Mouse (Mus musculus): Measurements from ENCODE around the gene Slc17a7.
A peak's percentile ranks its signal among the peaks of the same experiment; 100 is the strongest.
"Not testable (repeated sequence)": the region's sequence is repeated elsewhere in the genome, so short reads cannot be mapped to it uniquely, and the experiment has no call there.

The Slc17a7 gene

DNA sequence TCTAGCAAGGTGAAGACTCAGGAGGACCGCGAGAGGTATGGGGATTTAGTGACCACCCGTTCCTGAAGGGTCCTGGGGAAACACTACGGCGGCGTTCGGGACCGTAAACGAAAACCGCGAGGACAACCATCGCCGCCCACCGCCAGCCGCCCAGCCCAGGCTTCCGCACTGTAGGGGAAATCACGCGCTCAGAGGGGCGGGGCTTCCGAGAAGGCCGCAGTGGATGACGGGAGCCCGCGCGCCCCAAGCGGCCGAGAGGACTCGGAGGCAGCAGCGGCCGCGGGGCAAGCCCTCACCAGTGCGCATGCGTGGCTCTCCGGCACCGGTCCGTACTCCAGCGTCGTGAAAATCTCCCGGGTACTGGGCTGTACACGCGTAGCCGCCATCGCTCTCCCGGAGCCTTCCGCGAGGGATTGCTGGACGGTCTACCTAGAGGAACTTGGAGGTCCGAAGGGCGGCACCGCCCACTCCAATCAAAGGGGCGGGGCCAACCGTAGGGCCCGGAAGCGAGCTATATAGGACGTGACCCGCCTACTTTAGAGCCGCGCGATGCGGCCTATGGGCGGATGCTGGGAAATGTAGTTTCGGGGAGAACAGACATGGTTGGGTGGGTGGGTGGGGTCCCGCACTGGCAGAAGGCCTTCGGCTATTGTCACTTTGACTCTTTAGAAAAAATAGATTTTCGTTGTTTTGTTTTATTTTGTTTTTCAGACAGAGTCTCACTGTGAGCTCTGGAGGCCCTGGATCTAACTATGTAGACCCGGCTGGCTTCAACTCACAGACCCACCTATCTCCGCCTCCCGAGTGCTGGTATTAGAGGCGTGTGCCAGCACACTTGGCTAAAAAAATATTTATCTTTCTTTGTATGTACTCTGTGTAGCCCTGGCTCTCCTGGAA lies 9.4 kb upstream of the Slc17a7 start, which contains the start of the genes Pih1d1 and Aldh16a1:
Gene Pih1d1 (plus strand): TSS at position 208 of the 897 bp plus-strand sequence.
Gene Aldh16a1 (minus strand): TSS at position 489 of the 897 bp plus-strand sequence.
- peak; percentile 95 for DNase-seq (ENCODE audit: low read depth)

DNA sequence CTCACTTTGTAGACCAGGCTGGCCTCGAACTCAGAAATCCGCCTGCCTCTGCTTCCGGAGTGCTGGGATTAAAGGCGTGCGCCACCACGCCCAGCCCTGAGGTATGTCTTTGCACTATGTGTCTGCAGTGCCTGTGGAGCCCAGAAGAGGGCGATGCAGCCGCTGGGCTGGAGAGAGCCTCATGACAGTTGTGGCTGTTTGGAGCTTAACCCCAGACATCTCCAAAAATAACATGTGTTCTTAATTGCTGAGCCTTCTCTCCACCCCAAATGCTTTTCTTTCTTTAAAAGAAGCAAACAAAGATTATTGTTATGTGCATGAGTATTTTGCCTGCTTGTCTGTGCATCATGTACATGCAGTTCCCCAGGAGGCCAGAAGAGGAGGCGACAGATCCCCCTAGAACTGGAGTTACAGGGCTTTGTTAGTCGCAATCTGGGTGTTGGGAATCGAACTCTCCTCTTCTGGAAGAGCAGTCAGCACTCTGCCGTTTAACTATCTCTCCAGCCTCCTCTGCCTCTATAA lies 8.7 kb upstream of the Slc17a7 start:
- no peak for DNase-seq (ENCODE audit: low read depth)

GRCm38 (mm10) chr7:45155590-45155989 lies 8.2 kb upstream of the Slc17a7 start:
- no peak for DNase-seq (ENCODE audit: low read depth)

- no peak for DNase-seq (ENCODE audit: low read depth)
These were observed 7.5 kb upstream of the Slc17a7 start for GRCm38 (mm10) chr7:45156206-45156605.

- DNase-seq (ENCODE audit: low read depth), result no peak
These were observed 6.3 kb upstream of the Slc17a7 start for GRCm38 (mm10) chr7:45157459-45157858.

DNA sequence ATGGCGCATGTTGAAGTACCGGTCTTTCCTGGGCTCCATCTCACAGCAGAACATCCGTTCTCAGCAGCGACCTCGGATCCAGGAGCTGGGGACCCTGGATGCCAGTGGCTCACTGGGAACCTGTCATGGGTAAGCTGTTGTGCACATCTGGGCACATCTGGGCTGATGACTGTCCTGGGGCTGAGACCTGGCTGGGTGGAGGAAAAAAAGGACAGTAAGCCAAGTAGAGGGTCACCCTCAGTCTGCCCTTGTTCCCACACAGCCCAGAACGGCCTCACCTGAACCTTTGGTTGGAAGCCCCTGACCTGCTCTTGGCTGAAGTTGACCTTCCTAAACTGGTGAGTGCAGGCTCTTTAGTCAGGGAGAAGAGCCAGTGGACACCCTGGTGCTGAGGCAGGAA lies 4.8 kb upstream of the Slc17a7 start:
- no peak for DNase-seq (ENCODE audit: low read depth)

GRCm38 (mm10) chr7:45160316-45160800 lies 3.4 kb upstream of the Slc17a7 start:
- no peak for DNase-seq (ENCODE audit: low read depth)

- DNase-seq (ENCODE audit: low read depth), result no peak
These were observed 2.9 kb upstream of the Slc17a7 start for GRCm38 (mm10) chr7:45160866-45161265.

DNA sequence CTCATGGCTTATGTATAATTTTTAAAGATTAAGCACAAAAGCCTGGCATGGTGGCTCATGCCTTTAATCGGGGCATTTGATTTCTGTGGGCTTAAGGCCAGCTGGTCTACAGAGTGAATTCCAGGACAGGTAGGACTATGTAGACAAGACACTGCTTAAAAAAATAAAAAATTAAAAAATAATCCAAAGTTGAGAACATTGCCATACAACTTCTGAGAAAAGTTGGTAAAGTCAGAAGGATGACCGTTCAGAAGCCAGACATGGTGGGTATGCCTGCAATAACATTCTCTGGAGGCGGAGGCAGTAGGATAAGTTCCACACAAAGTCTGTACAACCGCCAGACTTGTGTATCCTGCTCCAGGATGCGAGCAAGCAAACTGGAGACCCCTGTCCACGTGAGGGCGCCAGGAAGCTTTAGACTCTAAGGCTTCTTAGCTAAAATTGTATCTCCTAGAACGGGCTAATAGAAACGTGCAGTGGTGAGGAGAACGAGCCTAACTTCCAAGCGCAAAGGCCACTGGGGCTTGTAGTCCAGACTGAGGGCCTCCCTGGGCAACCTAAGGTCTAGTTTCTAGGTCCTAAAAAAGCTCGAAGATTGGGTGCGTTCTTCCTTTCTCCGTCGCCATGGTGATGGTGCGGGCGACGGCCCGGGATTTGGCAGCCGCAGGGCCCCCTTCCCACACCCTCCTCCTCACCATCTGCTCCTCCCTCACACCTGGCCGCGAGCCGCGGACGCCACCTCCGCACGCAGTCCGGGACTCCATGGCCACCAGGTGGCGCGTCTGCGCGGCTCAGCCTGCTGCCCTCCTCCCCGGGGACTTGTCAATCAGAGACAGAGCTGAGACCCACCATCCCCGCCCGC lies 1.9 kb upstream of the Slc17a7 start:
- DNase-seq (ENCODE audit: low read depth), result peak; percentile 78

- DNase-seq (ENCODE audit: low read depth), result no peak
These were observed 1.2 kb upstream of the Slc17a7 start for GRCm38 (mm10) chr7:45162551-45162950.

DNA sequence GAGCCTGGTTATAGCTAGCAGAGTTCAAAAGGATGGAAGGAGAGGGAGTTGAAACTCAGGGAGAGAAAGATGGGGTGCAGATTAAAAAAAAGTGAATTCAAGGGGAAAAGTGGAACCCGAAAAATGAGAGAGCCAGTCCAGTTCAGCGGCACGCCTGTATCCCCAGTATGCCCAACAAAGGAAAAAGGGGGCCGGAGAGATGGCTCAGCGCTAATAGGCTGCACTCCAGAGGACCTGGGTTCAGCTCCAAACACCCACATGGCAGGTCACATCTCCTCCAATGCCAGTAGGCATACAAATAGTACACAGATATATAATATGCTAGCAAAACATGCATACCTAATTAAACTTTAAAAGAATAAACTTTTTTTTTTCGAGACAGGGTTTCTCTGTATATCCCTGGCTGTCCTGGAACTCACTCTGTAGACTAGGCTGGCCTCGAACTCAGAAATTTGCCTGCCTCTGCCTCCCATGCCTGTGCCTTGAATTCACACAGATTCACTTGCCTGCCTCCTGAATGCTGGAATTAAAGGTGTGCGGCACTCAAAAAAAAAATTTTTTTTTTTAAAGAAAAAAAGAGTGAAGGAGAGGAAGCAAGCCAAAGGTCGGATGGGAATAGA lies 643 bp upstream of the Slc17a7 start:
- DNase-seq (ENCODE audit: low read depth), result no peak

DNA sequence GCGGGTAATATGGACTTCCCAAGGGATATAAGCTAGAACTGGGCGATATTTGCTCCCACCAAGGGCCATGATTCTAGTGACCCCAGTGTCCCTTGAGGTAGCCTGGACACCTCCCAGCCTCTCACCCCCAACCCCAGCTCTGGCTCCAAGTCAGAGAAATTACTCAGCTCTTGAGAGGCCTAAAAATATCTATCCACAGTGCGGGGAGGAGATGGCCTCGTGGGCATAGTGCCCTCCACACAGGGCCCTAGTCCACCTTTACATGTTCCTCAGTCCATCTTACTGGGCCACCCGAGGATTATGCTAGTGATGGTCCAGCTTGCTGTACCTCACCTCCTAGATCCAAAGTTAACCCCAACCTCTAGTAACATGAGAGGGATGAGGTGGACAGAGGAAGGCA lies 1.1 kb downstream of the Slc17a7 start:
- no peak for DNase-seq (ENCODE audit: low read depth)

- DNase-seq (ENCODE audit: low read depth), result no peak
These were observed 2.0 kb downstream of the Slc17a7 start for GRCm38 (mm10) chr7:45165701-45166100.

DNA sequence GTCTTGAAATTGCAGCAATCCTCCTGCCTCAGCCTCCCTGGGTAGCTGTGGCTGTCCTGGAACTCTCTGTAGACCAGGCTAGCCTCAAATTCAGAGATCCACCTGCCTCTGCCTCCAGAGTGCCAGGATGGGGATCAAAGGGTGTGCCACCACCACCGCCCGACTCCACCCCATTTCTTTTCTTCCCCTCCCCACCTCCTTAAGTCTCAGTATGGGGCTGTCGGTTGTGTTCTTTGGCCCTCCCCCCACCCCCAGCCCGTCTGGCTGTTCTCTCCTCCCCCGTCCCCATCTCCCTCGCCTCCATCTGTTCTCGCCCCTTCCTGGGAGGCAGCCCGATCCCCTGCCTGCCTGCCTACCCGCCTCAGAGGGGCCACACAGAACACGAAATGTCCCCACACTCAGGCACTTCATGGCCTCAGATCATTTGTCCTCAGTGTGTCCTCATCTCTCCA lies 3.2 kb downstream of the Slc17a7 start:
- DNase-seq (ENCODE audit: low read depth), result no peak

DNA sequence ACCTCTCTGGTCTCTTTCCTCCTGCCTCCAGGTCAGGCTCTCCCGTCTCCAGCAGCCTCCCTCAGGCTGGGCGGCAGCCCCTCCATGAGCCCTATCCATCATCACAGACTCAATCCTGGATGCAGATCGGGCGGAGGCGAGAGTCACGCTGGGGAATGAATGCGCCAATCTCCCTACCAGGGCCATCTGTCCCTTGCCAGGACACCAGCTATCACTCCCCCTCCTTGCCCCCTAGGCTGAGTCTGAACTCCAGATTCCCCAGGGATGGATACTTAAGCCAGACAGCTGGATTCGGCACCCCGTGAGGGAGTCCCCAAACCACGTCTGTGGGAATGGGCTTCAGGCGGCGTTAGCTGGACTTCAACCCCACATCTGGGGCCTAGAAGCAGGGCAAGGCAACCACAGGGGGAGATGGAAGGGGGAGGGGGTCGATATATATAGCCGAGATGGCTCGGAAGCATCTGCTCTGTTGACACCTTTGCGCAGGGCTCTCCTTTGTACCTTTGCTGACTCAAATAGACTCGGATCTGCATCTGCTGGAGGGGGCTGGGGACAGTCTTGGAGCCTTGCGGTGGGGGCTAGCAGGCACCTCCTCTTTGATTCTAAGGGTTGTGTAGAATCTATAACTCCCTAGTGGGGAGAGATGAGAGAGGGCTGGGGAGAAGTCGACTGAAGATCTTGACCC lies 4.2 kb downstream of the Slc17a7 start:
- no peak for DNase-seq (ENCODE audit: low read depth)

DNA sequence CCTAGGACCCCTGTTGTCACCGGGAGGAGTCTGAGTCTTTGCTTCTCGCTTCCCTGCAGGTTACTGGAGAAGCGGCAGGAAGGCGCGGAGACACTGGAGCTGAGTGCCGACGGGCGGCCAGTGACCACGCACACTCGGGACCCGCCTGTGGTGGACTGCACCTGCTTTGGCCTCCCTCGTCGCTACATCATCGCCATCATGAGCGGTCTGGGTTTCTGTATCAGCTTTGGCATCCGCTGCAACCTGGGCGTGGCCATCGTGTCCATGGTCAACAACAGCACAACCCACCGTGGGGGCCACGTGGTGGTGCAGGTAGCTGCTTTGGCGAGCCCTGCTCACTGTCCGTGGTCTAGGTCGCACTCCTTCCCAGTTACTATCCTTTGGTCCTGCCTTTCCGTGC lies 4.9 kb downstream of the Slc17a7 start:
- no peak for DNase-seq (ENCODE audit: low read depth)

DNA sequence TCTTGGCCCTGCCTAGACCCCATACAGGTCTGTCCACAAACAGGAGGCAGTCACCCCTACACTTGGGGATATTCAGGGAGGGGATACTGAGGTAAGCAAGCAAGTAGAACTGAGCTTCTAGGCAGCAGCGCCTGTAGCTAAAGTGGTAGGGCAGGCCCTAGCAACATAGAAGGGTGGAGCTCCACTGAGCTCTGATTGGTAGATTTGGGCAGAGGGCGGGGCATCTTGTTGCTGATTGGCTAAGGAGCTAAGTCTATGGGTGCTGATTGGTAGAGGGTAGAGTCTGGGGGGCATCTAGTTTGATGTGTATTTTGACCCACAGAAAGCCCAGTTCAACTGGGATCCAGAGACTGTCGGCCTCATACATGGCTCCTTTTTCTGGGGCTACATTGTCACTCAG lies 5.7 kb downstream of the Slc17a7 start:
- no peak for DNase-seq (ENCODE audit: low read depth)

- no peak for DNase-seq (ENCODE audit: low read depth)
These were observed 9.2 kb downstream of the Slc17a7 start for GRCm38 (mm10) chr7:45172974-45173373.

GRCm38 (mm10) chr7:45173772-45174171 lies 10.0 kb downstream of the Slc17a7 start:
- not testable (repeated sequence) for DNase-seq (ENCODE audit: low read depth)

GRCm38 (mm10) chr7:45174567-45175280 lies 11.0 kb downstream of the Slc17a7 start:
- DNase-seq (ENCODE audit: low read depth), result no peak

DNA sequence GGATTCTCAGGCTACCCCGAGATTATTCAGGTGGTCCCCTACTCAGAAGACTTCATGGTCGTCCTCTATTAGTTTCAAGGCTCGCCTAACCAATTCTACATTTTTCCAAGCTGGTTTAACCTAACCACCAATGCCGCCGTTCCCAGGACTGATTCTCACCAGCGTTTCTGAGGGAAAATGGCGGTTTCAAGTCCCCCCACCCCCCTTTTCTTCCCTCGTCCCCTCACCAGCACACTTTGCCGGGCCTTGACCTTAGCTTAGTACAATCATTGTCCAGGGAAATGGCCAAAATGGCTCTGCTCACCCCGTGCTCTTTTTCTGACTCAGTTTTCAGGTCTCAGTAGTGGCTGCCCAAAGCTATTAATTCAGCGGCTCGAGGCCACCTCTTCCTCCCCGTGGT lies 11.6 kb downstream of the Slc17a7 start:
- DNase-seq (ENCODE audit: low read depth), result no peak

All from c-Kit-positive CD71-negative TER-119-negative erythroid progenitor cells, embryonic 14.5 days (primary cell).